Mouse (Mus musculus) thymus, postnatal 0 days (tissue): ENCODE measurements around the gene Lhpp. TPM values are rescaled to one million over a fixed set of nuclear protein-coding genes. Genes with fewer than 3 reads are reported as not detected.

Experiments
- DNase-seq: peaks from one replicate; pipeline ENCODE4 v3.0.0-alpha.2; 2015; ENCODE audit warnings: low spot score
- polyA plus RNA-seq: library from polyadenylated mRNA; unstranded; fragments of >200 nt; fragmentation: Nextera tagmentation; extraction: Ambion mirVana; gene quantifications from 2 replicates; pipeline ENCODE4 v1.2.1, GENCODE M21; 2015

Lhpp gene
- polyA plus RNA-seq: 7.5 and 8.8 TPM in 2 replicates

DNA sequence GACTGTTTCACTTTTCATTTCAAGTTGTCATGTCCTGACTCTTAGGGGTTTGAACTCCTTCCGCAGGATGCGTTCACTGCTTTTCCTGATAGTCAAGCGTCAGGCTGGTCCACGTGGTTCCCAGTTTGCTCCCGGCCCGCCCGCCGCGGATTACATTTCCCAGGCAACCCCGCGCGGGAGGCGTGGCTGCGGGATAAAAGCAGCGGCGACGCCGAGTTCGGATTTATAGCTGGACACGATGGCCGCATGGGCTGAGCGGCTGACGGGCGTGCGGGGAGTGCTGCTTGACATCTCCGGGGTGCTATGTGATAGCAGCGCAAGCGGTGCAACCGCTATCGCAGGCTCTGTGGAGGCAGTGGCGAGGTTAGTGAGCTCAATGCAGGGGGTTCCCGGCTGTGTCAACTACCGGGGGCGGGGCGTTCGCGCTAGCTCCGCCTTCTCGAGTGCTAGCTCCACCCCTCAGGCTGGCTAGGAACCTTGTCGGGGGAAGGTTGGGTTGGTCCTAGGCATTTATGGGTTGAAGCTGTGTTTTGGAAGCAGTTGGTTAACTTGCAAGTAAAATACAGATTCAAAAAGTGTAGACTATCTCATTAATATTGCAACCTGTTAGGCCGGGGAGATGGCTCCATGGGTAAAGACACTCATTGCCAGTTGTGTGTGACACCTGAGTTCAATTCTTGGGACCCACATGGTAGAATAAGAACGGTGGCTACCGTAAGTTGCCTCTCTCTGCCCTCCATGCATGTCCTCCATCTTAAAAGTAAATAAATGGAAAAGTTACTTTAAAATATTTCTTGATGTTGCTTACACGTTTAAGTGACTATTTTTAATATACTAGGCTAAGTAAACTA lies at the start of gene Lhpp:
Gene Lhpp (plus strand): TSS at position 171 of the 851 bp plus-strand sequence.
- peak; percentile 77 for DNase-seq

GRCm38 (mm10) chr7:132565831-132566230 lies 44.6 kb upstream of the Lhpp start:
- no peak for DNase-seq

- peak; percentile 45 for DNase-seq
These were observed 41.6 kb upstream of the Lhpp start for GRCm38 (mm10) chr7:132568817-132569216.

DNA sequence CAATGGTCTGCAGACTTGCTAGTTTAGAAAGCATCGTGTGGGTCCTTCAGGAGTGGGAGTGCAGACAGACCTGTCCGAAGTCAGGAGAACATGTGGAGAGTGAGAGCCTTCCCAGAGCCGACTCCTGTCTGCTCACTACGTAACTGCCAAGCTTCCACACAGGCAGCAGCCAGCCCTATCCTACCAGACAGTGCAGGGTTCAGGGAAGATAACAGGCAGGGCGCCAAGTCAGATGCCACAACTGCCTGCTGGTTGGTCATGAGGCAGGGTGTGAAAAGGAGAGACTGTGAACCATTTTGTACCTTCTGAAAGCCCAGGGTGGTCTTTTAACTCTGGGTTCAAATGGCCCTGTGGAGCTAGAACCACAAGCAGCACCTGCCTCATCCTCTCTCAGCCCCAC lies 40.4 kb upstream of the Lhpp start:
- no peak for DNase-seq

DNA sequence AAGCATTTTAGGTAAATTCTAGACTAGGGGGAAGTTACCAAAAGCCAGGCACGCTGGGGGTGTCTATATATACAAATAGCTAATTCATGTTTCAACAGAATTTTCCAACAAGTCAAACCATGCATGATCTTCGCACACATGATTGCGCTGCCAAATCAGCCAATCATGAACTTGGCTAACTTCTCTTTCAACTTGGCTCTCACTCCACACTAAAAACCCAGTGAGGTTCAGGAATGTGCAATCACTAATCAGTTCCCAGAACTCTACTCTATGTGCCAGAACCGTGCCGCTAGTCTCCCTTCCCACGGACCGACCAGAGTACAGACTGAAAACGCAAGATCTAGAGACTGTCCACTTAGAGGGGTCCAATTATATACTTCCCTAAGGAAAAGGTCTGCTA lies 39.0 kb upstream of the Lhpp start:
- DNase-seq: no peak

DNA sequence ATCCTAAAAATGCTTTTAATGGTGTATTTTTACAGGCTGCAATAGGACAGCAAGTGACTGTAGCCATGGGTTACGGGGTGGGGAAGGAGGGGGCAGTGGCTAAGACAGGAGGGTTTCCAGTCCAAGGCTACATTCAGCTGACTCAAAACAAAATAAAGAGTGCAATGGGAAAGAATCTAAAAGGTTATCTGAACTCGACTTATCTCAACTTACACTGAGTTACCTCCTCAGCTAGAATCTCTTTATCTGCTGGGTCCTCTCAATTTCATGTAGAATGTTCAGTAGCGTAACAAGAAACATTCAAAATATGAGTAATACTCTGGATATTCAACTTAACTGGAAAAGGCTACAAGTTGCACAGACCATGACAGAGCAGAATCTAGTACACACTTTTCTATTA lies 37.7 kb upstream of the Lhpp start:
- DNase-seq: no peak

GRCm38 (mm10) chr7:132573205-132573604 lies 37.2 kb upstream of the Lhpp start:
- DNase-seq: no peak

DNA sequence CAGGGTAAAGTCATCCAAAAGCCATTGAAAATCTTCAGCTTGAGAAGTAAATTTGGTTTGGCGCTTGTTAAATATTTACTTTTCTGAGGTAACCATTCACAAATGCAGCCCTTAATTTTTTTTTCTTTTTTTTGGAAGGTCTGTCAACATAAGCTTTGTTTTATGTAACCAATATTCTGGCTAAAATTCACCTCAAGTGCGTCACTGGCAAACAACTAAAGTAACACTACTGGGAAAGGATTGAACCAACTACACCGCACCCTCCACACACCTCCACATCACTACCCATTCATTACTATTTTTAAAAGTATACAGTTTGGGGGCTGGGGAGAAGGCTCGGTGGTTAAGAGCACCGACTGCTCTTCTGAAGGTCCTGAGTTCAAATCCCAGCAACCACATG lies 35.8 kb upstream of the Lhpp start:
- DNase-seq: no peak

DNA sequence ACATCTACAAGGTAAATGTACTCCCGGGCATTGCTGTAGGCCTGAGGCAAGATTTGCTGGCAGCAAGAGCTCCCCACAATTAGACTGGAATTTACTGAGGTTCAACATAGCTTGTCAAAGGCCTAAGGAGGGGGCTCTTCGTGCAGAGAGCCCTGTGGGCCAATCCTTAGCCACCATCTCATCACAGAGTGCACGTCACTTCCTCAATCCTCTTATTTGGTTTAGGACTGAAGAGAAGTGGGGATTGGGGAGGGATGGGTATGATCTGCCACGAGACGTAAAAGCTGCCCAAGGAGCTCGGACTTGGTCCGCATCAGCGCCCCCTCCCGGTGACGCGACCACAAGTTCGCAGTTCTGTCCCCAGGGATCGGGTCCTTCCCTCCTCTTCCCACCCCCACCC lies 34.8 kb upstream of the Lhpp start:
- peak; percentile 80 for DNase-seq

DNA sequence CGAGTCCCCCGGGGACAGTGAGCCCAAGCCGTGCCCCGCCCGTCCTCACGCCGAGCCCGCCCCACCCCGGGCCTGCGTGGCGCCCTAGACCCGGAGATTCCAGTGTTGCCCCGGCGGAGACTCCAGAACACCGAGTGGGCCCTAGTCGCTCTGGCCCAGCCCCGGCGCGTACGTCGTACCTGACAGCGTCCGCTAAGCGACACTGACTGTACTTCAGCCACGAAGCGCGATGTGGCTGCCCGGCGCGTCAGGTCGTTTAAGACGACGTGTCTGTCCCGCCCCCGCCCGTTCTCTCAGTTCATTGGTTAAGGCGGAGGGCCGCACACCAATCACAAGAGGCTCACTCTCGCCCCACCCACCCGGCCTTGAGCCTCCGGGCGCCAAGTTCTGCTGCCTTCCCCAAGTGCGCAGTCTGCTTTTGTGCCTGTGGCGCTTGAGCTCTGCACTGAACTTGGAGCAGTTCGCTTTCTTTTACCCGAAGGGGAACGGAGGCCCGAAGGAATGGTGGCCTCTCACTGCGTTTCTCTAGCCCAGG lies 34.3 kb upstream of the Lhpp start, which contains the start of gene Oat:
Gene Oat (minus strand): TSS at position 283 of the 535 bp plus-strand sequence.
- peak; percentile 97 for DNase-seq

GRCm38 (mm10) chr7:132576891-132577290 lies 33.5 kb upstream of the Lhpp start:
- no peak for DNase-seq

DNA sequence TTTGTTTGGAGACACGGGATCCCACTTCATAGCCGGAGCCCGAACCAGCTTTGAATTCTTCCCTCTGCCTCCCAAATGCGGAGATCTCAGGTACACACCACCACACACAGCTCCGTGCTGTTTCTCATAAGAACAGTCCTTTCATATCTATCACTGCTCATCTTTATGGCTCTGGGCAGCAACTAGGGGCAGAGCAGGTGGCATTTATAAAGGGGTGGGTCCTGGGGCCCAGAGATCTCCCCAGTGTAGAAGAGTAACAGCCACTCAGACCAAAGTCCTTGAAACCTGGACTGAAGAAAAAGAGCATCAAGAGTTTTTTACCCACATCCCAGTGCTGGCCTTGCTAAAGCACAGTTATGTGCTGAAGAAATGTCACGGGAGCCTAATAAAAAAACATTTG lies 29.9 kb upstream of the Lhpp start:
- DNase-seq: no peak

- DNase-seq: no peak
These were observed 29.0 kb upstream of the Lhpp start for GRCm38 (mm10) chr7:132581441-132581840.

- no peak for DNase-seq
These were observed 24.5 kb upstream of the Lhpp start for GRCm38 (mm10) chr7:132585695-132586491.

DNA sequence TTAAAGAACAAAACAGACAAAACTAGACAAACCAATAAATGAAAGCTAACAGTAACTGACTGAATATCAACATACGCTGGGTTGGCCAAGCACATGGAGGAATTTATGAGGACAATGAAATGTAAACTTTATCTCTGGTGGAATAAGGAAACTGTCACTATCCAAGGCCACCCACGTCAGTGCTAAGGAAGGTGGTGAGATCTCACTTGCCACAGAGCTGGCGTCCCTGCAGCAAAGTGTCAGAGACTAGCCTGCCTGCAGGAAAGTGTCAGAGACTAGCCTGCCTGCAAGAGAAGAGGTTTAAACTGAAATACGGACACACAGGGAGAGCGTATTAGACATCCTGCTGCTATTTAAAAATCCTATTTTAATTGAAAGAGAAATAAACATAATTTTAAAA lies 23.3 kb upstream of the Lhpp start:
- DNase-seq: no peak

- no peak for DNase-seq
These were observed 20.8 kb upstream of the Lhpp start for GRCm38 (mm10) chr7:132589610-132590009.

GRCm38 (mm10) chr7:132593762-132594161 lies 16.7 kb upstream of the Lhpp start:
- no peak for DNase-seq

- no peak for DNase-seq
These were observed 16.1 kb upstream of the Lhpp start for GRCm38 (mm10) chr7:132594325-132594724.

DNA sequence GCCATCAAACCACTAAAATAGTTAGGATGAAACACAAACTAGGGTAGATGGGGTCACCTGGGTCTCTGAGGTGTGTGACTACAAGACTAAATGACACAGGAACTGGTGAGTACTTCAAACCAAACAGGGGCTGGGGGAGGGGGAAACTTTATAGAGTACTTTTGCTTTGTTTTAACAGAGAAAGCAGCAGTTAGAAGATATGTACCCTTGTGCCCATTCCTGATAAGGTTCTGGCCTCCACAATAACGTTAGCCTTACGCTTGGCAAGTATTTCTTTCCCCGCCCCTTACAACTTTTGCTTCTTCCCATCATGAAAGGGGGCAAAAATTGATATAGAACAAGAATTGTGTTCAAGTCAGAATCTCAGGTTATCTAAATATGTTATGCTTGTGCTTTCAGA lies 14.7 kb upstream of the Lhpp start:
- DNase-seq: no peak

DNA sequence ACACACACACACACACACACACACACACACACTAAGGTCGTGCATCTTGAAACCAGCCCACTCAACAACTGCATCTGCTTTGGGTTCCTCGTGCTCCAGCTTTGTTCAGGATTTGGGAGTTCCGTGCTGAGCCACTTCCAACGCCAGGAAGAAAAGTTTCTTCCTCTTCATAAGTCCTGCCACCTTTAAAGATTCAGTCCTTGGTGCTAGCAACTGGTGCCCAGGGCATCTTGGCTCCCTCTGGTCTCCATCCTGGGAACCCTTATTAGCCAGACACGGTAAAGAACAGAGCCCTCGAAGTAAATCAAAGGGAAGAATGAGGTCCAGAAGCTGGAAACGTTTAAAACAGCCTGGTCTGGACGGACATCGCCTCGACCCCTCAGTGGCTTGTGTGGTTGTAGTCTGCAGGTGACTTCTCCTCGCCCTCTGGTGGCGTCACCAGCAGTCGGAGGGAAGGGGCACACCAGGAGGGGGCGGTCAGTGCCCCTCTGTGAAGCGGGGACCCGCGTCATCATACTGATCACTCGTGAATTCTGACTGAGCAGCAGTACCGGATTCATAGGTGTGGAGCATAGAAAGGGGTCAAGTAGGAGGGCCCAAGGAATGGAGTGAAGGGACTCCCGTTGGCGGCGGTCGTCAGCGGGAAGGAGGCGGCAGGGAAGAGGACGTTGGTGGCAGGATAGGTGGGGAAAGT lies 13.7 kb upstream of the Lhpp start:
- no peak for DNase-seq

- DNase-seq: no peak
These were observed 13.0 kb upstream of the Lhpp start for GRCm38 (mm10) chr7:132597251-132598041.
